Mouse (Mus musculus): Measurements from ENCODE around the gene Lilrb4a. TPM values are rescaled to one million over a fixed set of nuclear protein-coding genes. Genes with fewer than 3 reads are reported as not detected.
A peak's percentile ranks its signal among the peaks of the same experiment; 100 is the strongest.

The Lilrb4a gene
- polyA plus RNA-seq, 1 experiment, result 4.8 TPM

DNA sequence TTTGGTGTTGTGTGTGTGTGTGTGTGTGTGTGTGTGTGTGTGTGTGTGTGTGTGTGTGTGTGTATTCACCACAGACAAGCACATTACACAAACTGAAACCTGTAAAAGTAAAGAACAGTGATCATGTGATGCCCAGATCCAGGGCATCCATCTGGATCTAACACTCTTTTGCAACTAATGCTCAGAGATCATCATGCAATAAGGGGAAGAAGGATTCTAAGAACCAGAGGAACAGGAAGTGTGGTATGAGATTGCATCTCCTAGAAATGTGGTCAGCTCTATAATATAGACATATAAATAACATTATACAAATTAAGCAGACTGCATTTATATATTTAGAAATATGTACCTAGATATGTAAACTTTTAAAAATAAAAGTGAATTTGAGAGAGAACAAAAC lies 29.3 kb downstream of the Lilrb4a start:
- H3K4me3 ChIP-seq (ENCODE audit: extremely low read depth, insufficient read depth, insufficient read length), result no peak overlapping the region
- no peaks in the 10 kb centered on the region for H3K36me3 ChIP-seq (ENCODE audit: control insufficient read depth, insufficient read depth, low read length)
- no peaks in the 10 kb centered on the region for H3K27me3 ChIP-seq (ENCODE audit: control insufficient read depth, insufficient read depth, low read length)
- H3K4me1 ChIP-seq (ENCODE audit: control insufficient read depth, insufficient read depth, insufficient read length), result no peaks in the 10 kb centered on the region
- TF ChIP-seq POLR2A (IDR thresholded peaks at IDR 0.05; ENCODE audit: low read depth, low read length), result no peak
- no peak for TF ChIP-seq CTCF (IDR thresholded peaks at IDR 0.05; ENCODE audit: extremely low read depth, insufficient read depth, insufficient read length, insufficient replicate concordance)
- no peak overlapping the region for H3K27ac ChIP-seq (ENCODE audit: insufficient read depth, low read length)
- no peak for DNase-seq (ENCODE audit: low read depth in 1 of 2, low spot score in 2 of 2)

DNA sequence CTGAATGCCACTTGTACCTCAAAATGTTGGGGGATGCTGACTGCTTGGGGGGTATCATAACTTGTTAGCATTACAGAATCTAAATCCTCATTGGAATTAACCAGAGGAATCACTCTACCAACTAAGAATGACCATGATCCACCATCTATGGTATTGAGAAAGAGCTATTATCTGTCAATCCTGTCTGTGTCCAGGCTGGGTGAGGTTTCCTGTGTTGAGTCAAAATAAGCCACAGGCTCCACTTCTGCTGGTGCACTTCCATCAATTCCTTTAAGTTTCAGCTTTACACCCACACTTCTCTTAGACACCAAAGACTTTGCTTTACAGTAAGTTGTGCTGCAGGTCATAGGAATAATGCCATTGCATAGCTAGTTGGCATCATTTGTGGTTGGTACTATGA lies 30.7 kb downstream of the Lilrb4a start:
- Histone ChIP-seq H3K27ac (ENCODE audit: insufficient read depth, low read length) (no peak overlapping the region), H3K27me3 (ENCODE audit: control insufficient read depth, insufficient read depth, low read length) (no peaks in the 10 kb centered on the region), H3K4me1 (ENCODE audit: control insufficient read depth, insufficient read depth, insufficient read length) (no peaks in the 10 kb centered on the region), H3K36me3 (ENCODE audit: control insufficient read depth, insufficient read depth, low read length) (no peaks in the 10 kb centered on the region), H3K4me3 (ENCODE audit: extremely low read depth, insufficient read depth, insufficient read length) (no peak overlapping the region)
- TF ChIP-seq CTCF (IDR thresholded peaks at IDR 0.05; ENCODE audit: extremely low read depth, insufficient read depth, insufficient read length, insufficient replicate concordance), result no peak
- no peak for TF ChIP-seq POLR2A (IDR thresholded peaks at IDR 0.05; ENCODE audit: low read depth, low read length)
- no peak for DNase-seq (ENCODE audit: low read depth in 1 of 2, low spot score in 2 of 2)

DNA sequence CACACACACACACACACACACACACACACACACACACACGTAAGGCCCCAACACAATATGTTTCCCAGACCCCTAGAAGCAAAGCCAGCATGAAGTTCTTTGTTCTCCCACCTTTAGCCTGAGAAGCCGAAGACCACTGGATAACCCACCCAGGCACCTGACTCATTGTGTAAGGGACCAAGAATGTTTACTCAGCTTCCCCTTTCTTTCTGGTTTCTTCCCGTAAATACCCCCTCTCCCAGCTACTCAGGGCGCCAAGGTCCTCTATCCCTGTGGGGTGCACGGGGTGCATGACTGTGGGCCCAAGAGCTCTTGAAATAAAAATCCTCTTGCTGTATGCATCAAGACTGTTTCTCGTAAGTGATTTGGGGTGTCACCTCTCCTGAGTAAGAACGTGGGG lies 35.3 kb downstream of the Lilrb4a start:
- peak overlapping the region; percentile 57; the same call in 1 of the 2 replicates for H3K27ac ChIP-seq (ENCODE audit: insufficient read depth, low read length)
- 53% methylated on average over 7 of the region's 7 CpGs for WGBS
- H3K4me3 ChIP-seq (ENCODE audit: extremely low read depth, insufficient read depth, insufficient read length), result peak overlapping the region; percentile 36; the same call in 1 of the 2 replicates
- no peaks in the 10 kb centered on the region for H3K36me3 ChIP-seq (ENCODE audit: control insufficient read depth, insufficient read depth, low read length)
- TF ChIP-seq CTCF (IDR thresholded peaks at IDR 0.05; ENCODE audit: extremely low read depth, insufficient read depth, insufficient read length, insufficient replicate concordance) (no peak), POLR2A (IDR thresholded peaks at IDR 0.05; ENCODE audit: low read depth, low read length) (no peak)
- no peaks in the 10 kb centered on the region for H3K27me3 ChIP-seq (ENCODE audit: control insufficient read depth, insufficient read depth, low read length)
- DNase-seq (ENCODE audit: low read depth in 1 of 2, low spot score in 2 of 2), result no peak
- no peaks in the 10 kb centered on the region for H3K4me1 ChIP-seq (ENCODE audit: control insufficient read depth, insufficient read depth, insufficient read length)

DNA sequence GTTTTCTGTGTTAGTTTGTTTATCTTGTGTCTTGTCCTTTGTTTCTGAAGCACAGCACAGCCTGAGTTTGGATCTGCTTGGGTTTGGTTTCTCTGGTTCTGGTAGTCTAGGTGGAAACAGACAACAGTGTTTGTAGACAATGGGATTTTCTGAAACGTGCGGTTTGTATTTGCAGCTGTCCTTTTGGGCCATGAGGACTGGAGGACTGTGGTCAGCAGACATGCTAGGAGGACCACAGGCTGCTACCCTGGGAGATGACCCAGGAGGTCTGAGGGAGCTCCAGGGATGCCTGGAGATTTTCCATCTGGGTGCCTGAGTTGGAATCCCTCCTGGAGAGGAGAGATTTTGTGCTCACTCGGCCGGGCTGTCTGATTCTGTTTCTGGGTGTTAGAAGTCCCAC lies 35.9 kb downstream of the Lilrb4a start:
- Histone ChIP-seq H3K27ac (ENCODE audit: insufficient read depth, low read length) (peak overlapping the region; percentile 57), H3K27me3 (ENCODE audit: control insufficient read depth, insufficient read depth, low read length) (no peaks in the 10 kb centered on the region), H3K4me3 (ENCODE audit: extremely low read depth, insufficient read depth, insufficient read length) (peak overlapping the region; percentile 36; the same call in 1 of the 2 replicates), H3K4me1 (ENCODE audit: control insufficient read depth, insufficient read depth, insufficient read length) (no peaks in the 10 kb centered on the region), H3K36me3 (ENCODE audit: control insufficient read depth, insufficient read depth, low read length) (no peaks in the 10 kb centered on the region)
- no peak for TF ChIP-seq POLR2A (IDR thresholded peaks at IDR 0.05; ENCODE audit: low read depth, low read length)
- TF ChIP-seq CTCF (IDR thresholded peaks at IDR 0.05; ENCODE audit: extremely low read depth, insufficient read depth, insufficient read length, insufficient replicate concordance), result no peak
- no peak for DNase-seq (ENCODE audit: low read depth in 1 of 2, low spot score in 2 of 2)
- 74% methylated on average over 4 of the region's 4 CpGs for WGBS

DNA sequence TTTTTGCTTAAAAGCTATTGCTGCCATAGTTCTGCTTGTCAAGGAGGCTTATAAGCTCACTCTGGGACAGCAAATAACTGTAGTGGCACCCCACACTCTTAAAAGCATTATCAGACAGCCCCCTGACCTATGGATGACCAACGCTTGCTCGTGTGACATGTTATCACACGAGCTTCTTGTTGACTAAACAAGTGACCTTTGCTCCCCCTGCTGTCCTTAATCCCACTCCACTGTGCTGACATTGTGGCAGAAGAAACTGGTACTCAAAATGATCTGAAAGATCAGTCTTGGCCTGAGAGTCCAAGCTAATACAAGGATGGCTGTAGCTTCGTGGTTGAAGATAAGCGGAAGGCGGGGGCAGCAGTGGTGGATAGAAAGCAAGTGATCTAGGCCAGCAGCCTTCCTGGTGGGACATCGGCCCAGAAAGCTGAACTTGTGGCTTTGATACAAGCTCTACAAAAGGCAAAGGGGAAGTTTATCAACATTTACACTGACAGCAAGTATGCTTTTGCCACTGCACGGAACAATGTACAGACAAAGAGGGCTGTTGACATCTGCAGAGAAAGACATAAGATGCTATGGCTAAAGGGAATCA lies 38.2 kb downstream of the Lilrb4a start:
- Histone ChIP-seq H3K27ac (ENCODE audit: insufficient read depth, low read length) (peak overlapping the region; percentile 1; the same call in 1 of the 2 replicates), H3K4me1 (ENCODE audit: control insufficient read depth, insufficient read depth, insufficient read length) (no peaks in the 10 kb centered on the region), H3K27me3 (ENCODE audit: control insufficient read depth, insufficient read depth, low read length) (no peaks in the 10 kb centered on the region), H3K4me3 (ENCODE audit: extremely low read depth, insufficient read depth, insufficient read length) (no peak overlapping the region), H3K36me3 (ENCODE audit: control insufficient read depth, insufficient read depth, low read length) (no peaks in the 10 kb centered on the region)
- no peak for DNase-seq (ENCODE audit: low read depth in 1 of 2, low spot score in 2 of 2)
- TF ChIP-seq CTCF (IDR thresholded peaks at IDR 0.05; ENCODE audit: extremely low read depth, insufficient read depth, insufficient read length, insufficient replicate concordance) (no peak), POLR2A (IDR thresholded peaks at IDR 0.05; ENCODE audit: low read depth, low read length) (no peak)
- WGBS, result 32% methylated on average over 8 of the region's 8 CpGs

DNA sequence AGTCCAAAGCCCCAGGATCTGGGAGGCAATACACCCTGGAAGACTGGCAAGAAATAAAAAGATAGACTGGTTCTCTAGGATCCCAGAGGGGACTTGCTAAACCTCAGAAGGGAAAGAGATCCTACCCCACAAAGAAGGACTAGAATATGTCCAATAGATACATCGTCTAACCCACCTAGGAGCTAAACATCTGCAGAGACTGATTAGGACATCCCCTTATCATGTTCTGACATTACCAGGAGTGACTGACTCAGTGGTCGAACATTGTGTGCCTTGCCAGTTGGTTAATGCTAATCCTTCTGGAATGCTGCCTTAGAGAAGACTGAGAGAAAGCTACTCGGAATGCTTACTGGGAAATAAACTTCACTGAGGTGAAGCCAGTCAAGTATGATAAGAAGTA lies 38.7 kb downstream of the Lilrb4a start:
- TF ChIP-seq CTCF (IDR thresholded peaks at IDR 0.05; ENCODE audit: extremely low read depth, insufficient read depth, insufficient read length, insufficient replicate concordance), result no peak
- TF ChIP-seq POLR2A (IDR thresholded peaks at IDR 0.05; ENCODE audit: low read depth, low read length), result no peak
- Histone ChIP-seq H3K36me3 (ENCODE audit: control insufficient read depth, insufficient read depth, low read length) (no peaks in the 10 kb centered on the region), H3K27ac (ENCODE audit: insufficient read depth, low read length) (no peak overlapping the region), H3K4me1 (ENCODE audit: control insufficient read depth, insufficient read depth, insufficient read length) (no peaks in the 10 kb centered on the region), H3K4me3 (ENCODE audit: extremely low read depth, insufficient read depth, insufficient read length) (no peak overlapping the region), H3K27me3 (ENCODE audit: control insufficient read depth, insufficient read depth, low read length) (no peaks in the 10 kb centered on the region)
- WGBS, result 78% methylated on average over 3 of the region's 3 CpGs
- no peak for DNase-seq (ENCODE audit: low read depth in 1 of 2, low spot score in 2 of 2)

DNA sequence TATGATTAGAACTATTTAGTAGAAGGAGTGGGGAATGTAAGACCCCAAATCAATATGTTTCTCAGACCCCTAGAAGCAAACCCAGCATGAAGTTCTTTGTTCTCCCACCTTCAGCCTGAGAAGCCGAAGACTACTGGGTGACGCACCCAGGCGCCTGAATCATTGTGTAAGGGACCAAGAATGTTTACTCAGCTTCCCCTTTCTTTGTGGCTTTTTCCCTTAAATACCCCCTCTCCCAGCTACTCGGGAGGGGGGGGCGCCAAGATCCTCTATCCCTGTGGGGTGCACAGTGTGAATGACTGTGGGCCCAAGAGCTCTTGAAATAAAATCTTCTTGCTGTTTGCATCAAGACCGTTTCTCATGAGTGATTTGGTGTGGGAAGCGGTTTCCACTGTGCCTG lies 40.1 kb downstream of the Lilrb4a start:
- 79% methylated on average over 7 of the region's 7 CpGs for WGBS
- Histone ChIP-seq H3K4me1 (ENCODE audit: control insufficient read depth, insufficient read depth, insufficient read length) (no peaks in the 10 kb centered on the region), H3K27ac (ENCODE audit: insufficient read depth, low read length) (no peak overlapping the region), H3K27me3 (ENCODE audit: control insufficient read depth, insufficient read depth, low read length) (no peaks in the 10 kb centered on the region), H3K4me3 (ENCODE audit: extremely low read depth, insufficient read depth, insufficient read length) (no peak overlapping the region), H3K36me3 (ENCODE audit: control insufficient read depth, insufficient read depth, low read length) (no peaks in the 10 kb centered on the region)
- no peak for DNase-seq (ENCODE audit: low read depth in 1 of 2, low spot score in 2 of 2)
- TF ChIP-seq CTCF (IDR thresholded peaks at IDR 0.05; ENCODE audit: extremely low read depth, insufficient read depth, insufficient read length, insufficient replicate concordance), result no peak
- TF ChIP-seq POLR2A (IDR thresholded peaks at IDR 0.05; ENCODE audit: low read depth, low read length), result no peak

Other genes starting within 250 kb of the Lilrb4a start
- gene Gm49339, start 10.3 kb upstream of the Lilrb4a start, polyA plus RNA-seq (2012; rRNA removed), result 8.4 and 8.7 TPM in 2 replicates
- 3.8 and 4.1 TPM in 2 replicates for gene Lilr4b, start 10.3 kb upstream of the Lilrb4a start, polyA plus RNA-seq (2012; rRNA removed)
- not detected in 2 replicates for gene Fam162b, start 99.6 kb downstream of the Lilrb4a start, polyA plus RNA-seq (2012; rRNA removed)
- not detected in 2 replicates for gene Gprc6a, start 140.5 kb downstream of the Lilrb4a start, polyA plus RNA-seq (2012; rRNA removed)
- gene Rfx6, start 186.8 kb downstream of the Lilrb4a start, polyA plus RNA-seq (2012; rRNA removed), result not detected in 2 replicates

All from spleen, adult 2 months (tissue).